Mouse (Mus musculus): Measurements from ENCODE around the gene Flywch2.

Gene Flywch2

GRCm38 (mm10) chr17:23748631-23749391 lies 37.1 kb downstream of the Flywch2 start:
- DNase-seq (ENCODE audit: low spot score): peak; percentile 91

- DNase-seq (ENCODE audit: low spot score): no peak
Measured at GRCm38 (mm10) chr17:23748026-23748425, 37.9 kb downstream of the Flywch2 start.

- no peak for DNase-seq (ENCODE audit: low spot score)
Measured at GRCm38 (mm10) chr17:23747471-23747870, 38.4 kb downstream of the Flywch2 start.

GRCm38 (mm10) chr17:23746767-23747166 lies 39.1 kb downstream of the Flywch2 start:
- no peak for DNase-seq (ENCODE audit: low spot score)

- peak; percentile 34 for DNase-seq (ENCODE audit: low spot score)
Measured at GRCm38 (mm10) chr17:23746311-23746710, 39.6 kb downstream of the Flywch2 start.

GRCm38 (mm10) chr17:23745301-23746251 lies 40.3 kb downstream of the Flywch2 start, which contains the start of gene Kremen2:
Gene Kremen2, minus strand, starts transcription at chr17:23745833.
- peak; percentile 35 for DNase-seq (ENCODE audit: low spot score)

GRCm38 (mm10) chr17:23744651-23745050 lies 41.2 kb downstream of the Flywch2 start:
- no peak for DNase-seq (ENCODE audit: low spot score)

GRCm38 (mm10) chr17:23744076-23744475 lies 41.8 kb downstream of the Flywch2 start:
- peak; percentile 29 for DNase-seq (ENCODE audit: low spot score)

- DNase-seq (ENCODE audit: low spot score): no peak
Measured at GRCm38 (mm10) chr17:23742941-23743340, 42.9 kb downstream of the Flywch2 start.

- DNase-seq (ENCODE audit: low spot score): no peak
Measured at GRCm38 (mm10) chr17:23742210-23742793, 43.6 kb downstream of the Flywch2 start.

GRCm38 (mm10) chr17:23741359-23742209 lies 44.3 kb downstream of the Flywch2 start:
- DNase-seq (ENCODE audit: low spot score): no peak

- no peak for DNase-seq (ENCODE audit: low spot score)
Measured at GRCm38 (mm10) chr17:23740598-23741021, 45.3 kb downstream of the Flywch2 start, which contains the start of gene Paqr4. Gene Paqr4, minus strand, starts transcription at chr17:23740867.

- peak; percentile 91 for DNase-seq (ENCODE audit: low spot score)
Measured at GRCm38 (mm10) chr17:23740136-23740584, 45.7 kb downstream of the Flywch2 start.

- DNase-seq (ENCODE audit: low spot score): peak; percentile 59
Measured at GRCm38 (mm10) chr17:23739202-23740135, 46.4 kb downstream of the Flywch2 start.

- no peak for DNase-seq (ENCODE audit: low spot score)
Measured at GRCm38 (mm10) chr17:23738836-23739201, 47.1 kb downstream of the Flywch2 start.

GRCm38 (mm10) chr17:23737493-23738445 lies 48.1 kb downstream of the Flywch2 start:
- DNase-seq (ENCODE audit: low spot score): no peak

GRCm38 (mm10) chr17:23734341-23734740 lies 51.5 kb downstream of the Flywch2 start:
- no peak for DNase-seq (ENCODE audit: low spot score)

GRCm38 (mm10) chr17:23730441-23730840 lies 55.4 kb downstream of the Flywch2 start:
- no peak for DNase-seq (ENCODE audit: low spot score)
